Mouse (Mus musculus) CH12.LX (cell line): ENCODE data around the gene Cmtm3. TPM values are rescaled to one million over a fixed set of nuclear protein-coding genes. Genes with fewer than 3 reads are reported as not detected.

ENCODE experiments used
- DNase-seq: peaks from one replicate; pipeline ENCODE4 v3.0.0-alpha.2; 2013; ENCODE audit errors: extremely low read depth
- H3K27ac ChIP-seq: 2 replicates; pipeline ENCODE4 v1.5.1; 2012; ENCODE audit warnings: low read depth, mild to moderate bottlenecking, control low read depth, moderate library complexity; ENCODE audit not compliant: insufficient read depth
- H3K27me3 ChIP-seq: replicated peaks from 2 replicates; pipeline ENCODE3; 2012; ENCODE audit warnings: inconsistent platforms
- H3K36me3 ChIP-seq, 2 experiments: replicated peaks in 1 of 2; 2 replicates each; pipeline versions ENCODE3 to v1.6.1; 2012; ENCODE audit warnings: inconsistent platforms in 1 of 2, low read length in 1 of 2, mild to moderate bottlenecking in 1 of 2, mixed read lengths in 1 of 2, moderate library complexity in 1 of 2; ENCODE audit not compliant: control insufficient read depth in 1 of 2, insufficient read depth in 1 of 2
- H3K4me1 ChIP-seq, 2 experiments: 2 replicates each; pipeline ENCODE4 v1.6.1; 2012; ENCODE audit warnings: inconsistent platforms in 1 of 2, moderate library complexity in 1 of 2; ENCODE audit not compliant: insufficient read depth in 2 of 2, control insufficient read depth in 1 of 2
- H3K4me2 ChIP-seq: 2 replicates; pipeline ENCODE4 v1.6.1; 2012; ENCODE audit warnings: low read depth, mild to moderate bottlenecking, control low read depth; ENCODE audit not compliant: poor library complexity, insufficient read depth, severe bottlenecking
- H3K4me3 ChIP-seq, 3 experiments: fragments of 150-350 bp in 1 of 3; sonication (generic) in 1 of 3; replicated peaks in 1 of 3; 2 replicates each; pipeline versions ENCODE3 to v1.5.1; 2011 to 2012; ENCODE audit warnings: low read depth in 2 of 3, low read length in 2 of 3, mild to moderate bottlenecking in 2 of 3, moderate library complexity in 2 of 3, control low read depth in 1 of 3, improper control_type of control experiment in 1 of 3, inconsistent platforms in 1 of 3, mixed read lengths in 1 of 3; ENCODE audit not compliant: poor library complexity in 1 of 3
- H3K79me2 ChIP-seq: replicated peaks from 2 replicates; pipeline ENCODE4 v1.6.1; 2012; ENCODE audit warnings: mild to moderate bottlenecking, moderate library complexity; ENCODE audit not compliant: control insufficient read depth, poor library complexity, insufficient read depth, severe bottlenecking; ENCODE audit errors: extremely low read depth
- H3K9ac ChIP-seq: 2 replicates; pipeline ENCODE4 v1.6.1; 2012; ENCODE audit warnings: low read depth, mild to moderate bottlenecking, control low read depth, moderate library complexity; ENCODE audit not compliant: insufficient read depth
- H3K9me3 ChIP-seq: replicated peaks from 2 replicates; pipeline ENCODE3; 2012; ENCODE audit warnings: low read length, inconsistent platforms, mixed read lengths
- CTCF ChIP-seq, 2 experiments: IDR thresholded peaks in 1 of 2; conservative IDR thresholded peaks in 1 of 2; 2 replicates each; pipeline ENCODE4 v1.5.1; 2011 to 2012; ENCODE audit warnings: low read depth in 2 of 2, low read length in 2 of 2, improper control_type of control experiment in 1 of 2, inconsistent platforms in 1 of 2, mild to moderate bottlenecking in 1 of 2, moderate library complexity in 1 of 2
- E2F4 ChIP-seq: IDR thresholded peaks from 2 replicates; pipeline ENCODE4 v1.6.1; 2011; ENCODE audit warnings: low read depth, low read length, improper control_type of control experiment; ENCODE audit not compliant: insufficient replicate concordance
- IRF4 ChIP-seq: IDR thresholded peaks from 2 replicates; pipeline ENCODE4 v1.6.1; 2014; ENCODE audit warnings: low read depth, mild to moderate bottlenecking, inconsistent platforms, low read length, improper control_type of control experiment
- KAT2A ChIP-seq: IDR thresholded peaks from 2 replicates; pipeline ENCODE4 v1.6.1; 2012; ENCODE audit warnings: low read length, improper control_type of control experiment, inconsistent platforms; ENCODE audit not compliant: insufficient replicate concordance
- MXI1 ChIP-seq: IDR thresholded peaks from 2 replicates; pipeline ENCODE4 v1.6.1; 2011; ENCODE audit warnings: mild to moderate bottlenecking, low read depth, low read length, improper control_type of control experiment
- POLR2A ChIP-seq: IDR thresholded peaks from 2 replicates; pipeline ENCODE4 v1.6.1; 2011; ENCODE audit warnings: low read depth, mild to moderate bottlenecking, improper control_type of control experiment, low read length
- RAD21 ChIP-seq: IDR thresholded peaks from 2 replicates; pipeline ENCODE4 v1.6.1; 2011; ENCODE audit warnings: low read depth, mild to moderate bottlenecking, low read length, improper control_type of control experiment, moderate library complexity
- UBTF ChIP-seq: IDR thresholded peaks from 2 replicates; pipeline ENCODE4 v1.6.1; 2012; ENCODE audit warnings: low read depth, mild to moderate bottlenecking, inconsistent platforms, low read length, improper control_type of control experiment, moderate library complexity
- USF2 ChIP-seq: conservative IDR thresholded peaks from 2 replicates; pipeline ENCODE4 v1.6.1; 2011; ENCODE audit warnings: low read depth, low read length, improper control_type of control experiment
- dilution Hi-C: fragments of 300-500 bp; cut with MboI; formaldehyde crosslinking; loops from 2 replicates; pipeline ENCODE4 v1.14.3; 2020; ENCODE audit warnings: low sequenced_read_pairs; ENCODE audit not compliant: extremely low pct_unique_long_range_greater_than_20kb, extremely low pct_ligation_motif_present
- in situ Hi-C: fragments of 300-500 bp; cut with MboI; formaldehyde crosslinking; loops from 3 replicates; pipeline ENCODE4 v1.14.3; 2019; ENCODE audit warnings: low sequenced_read_pairs, low pct_ligation_motif_present, low pct_unique_long_range_greater_than_20kb, mixed read lengths
- polyA plus RNA-seq: library from polyadenylated mRNA; unstranded; fragments of >175 nt; gene quantifications from 2 replicates; pipeline ENCODE4 v1.2.1, GENCODE M21; 2012; ENCODE audit warnings: low read depth; ENCODE audit not compliant: insufficient read length
- total RNA-seq, 2 experiments: library from RNA; depleted of rRNA; stranded (reverse); fragments of 300-350 nt in 1 of 2; fragments of >200 nt in 1 of 2; gene quantifications; 2 replicates each; pipeline ENCODE4 v1.2.3; 2012 to 2014

Cmtm3 gene
- total and polyA plus RNA-seq, 3 experiments: 3.9 to 11.0 (median 4.3) TPM

DNA sequence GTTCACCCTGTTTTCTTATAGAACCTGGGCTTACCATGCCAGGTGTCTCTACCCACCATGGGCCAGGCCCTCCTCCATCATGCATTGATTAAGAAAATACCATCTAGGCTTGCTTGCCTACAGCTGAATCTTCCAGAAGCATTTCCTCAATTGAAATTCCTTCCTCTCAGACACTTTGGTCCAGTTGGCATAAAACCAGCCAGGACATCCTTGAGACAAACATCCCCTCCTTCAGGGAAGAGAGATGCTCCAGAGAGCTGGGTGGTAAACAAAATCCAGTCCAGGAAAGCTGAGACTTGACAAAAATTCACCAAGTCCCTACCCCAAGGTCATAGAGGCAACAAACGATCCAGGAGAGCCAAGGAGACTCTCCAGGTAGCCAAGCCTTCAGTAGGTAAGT, 5.0 kb upstream of the Cmtm3 start:
- Histone ChIP-seq H3K27me3 (peaks cover 7% of the 10 kb centered on the region), H3K4me3 (no peak overlapping the region), H3K4me2 (no peak overlapping the region), H3K9me3 (no peaks in the 10 kb centered on the region), H3K4me1 (peaks cover 0 to under 1% of the 10 kb centered on the region in 2 experiments; a peak in 1 of 4 replicates), H3K27ac (no peak overlapping the region), H3K36me3 (no peaks in the 10 kb centered on the region), H3K79me2 (no peaks in the 10 kb centered on the region), H3K9ac (no peak overlapping the region)
- dilution Hi-C loops (no loop called here), in situ Hi-C loops (loop anchor here (10.0 kb wide), 1 partner anchor 89 kb away; the partner anchor contains the start of gene Tk2)
- DNase-seq: no peak
- TF ChIP-seq USF2 (no peak), KAT2A (no peak)

DNA sequence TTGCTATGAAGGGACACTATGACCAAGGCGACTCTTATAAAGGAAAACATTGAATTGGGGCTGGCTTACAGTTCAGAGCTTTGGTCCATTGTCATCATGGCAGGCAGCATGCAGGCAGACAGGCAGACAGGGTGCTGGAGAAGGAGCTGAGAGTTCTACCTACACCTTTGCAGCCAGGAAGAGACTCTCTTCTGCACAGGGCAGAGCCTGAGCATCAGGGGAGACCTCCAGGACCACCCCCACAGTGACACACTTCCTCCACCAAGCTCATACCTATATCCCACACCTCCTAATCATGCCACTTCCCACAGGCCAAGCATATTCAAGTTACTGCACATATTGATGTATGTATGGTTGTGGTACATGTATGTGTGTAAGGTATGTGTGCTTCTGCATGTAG, 2.4 kb upstream of the Cmtm3 start:
- dilution Hi-C loops (no loop called here), in situ Hi-C loops (loop anchor here (10.0 kb wide), 1 partner anchor 92 kb away; the partner anchor contains the start of gene Tk2)

DNA sequence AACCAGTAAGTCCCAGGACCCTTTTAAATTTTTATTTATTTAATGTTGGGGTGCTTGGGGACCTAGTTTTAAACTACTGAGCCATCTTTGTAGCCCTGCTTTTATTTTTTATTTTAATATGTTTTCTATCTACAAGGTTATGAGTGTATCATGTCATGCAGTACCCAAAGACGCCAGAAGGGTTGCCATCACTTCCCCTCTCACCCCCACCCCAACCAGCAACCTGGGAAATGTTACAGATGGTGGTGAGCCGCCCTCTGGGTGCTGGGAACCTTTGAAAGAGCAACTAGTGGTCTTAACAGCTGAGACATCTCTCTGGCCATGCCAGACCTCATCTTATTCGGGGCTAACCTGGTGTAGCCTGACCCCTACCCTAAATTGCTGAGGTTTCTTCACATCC, 1.3 kb upstream of the Cmtm3 start:
- Histone ChIP-seq H3K9me3 (no peaks in the 10 kb centered on the region), H3K4me2 (no peak overlapping the region), H3K27me3 (no peaks in the 10 kb centered on the region), H3K9ac (no peak overlapping the region), H3K36me3 (no peaks in the 10 kb centered on the region), H3K4me3 (no peak overlapping the region), H3K79me2 (no peaks in the 10 kb centered on the region), H3K27ac (no peak overlapping the region), H3K4me1 (peaks cover 3 to 16% of the 10 kb centered on the region in 2 experiments; a peak in 2 of 4 replicates)
- DNase-seq: peak; percentile 21
- TF ChIP-seq CTCF (conservative IDR thresholded peaks at IDR 0.05 in 1 of 2, IDR thresholded peaks at IDR 0.05 in 1 of 2; ENCODE audit: low read depth in 2 of 2, low read length in 2 of 2): peak; percentile 7 to 36; a peak in 2 of 4 replicates
- TF ChIP-seq IRF4: no peak
- dilution Hi-C loops: no loop called here
- in situ Hi-C loops: loop anchor here (10.0 kb wide), 1 partner anchor 93 kb away; the partner anchor contains the start of gene Tk2

More for the DNA sequence above, 2.4 kb upstream of the Cmtm3 start:
- Histone ChIP-seq H3K4me1 (peaks cover 3 to 16% of the 10 kb centered on the region in 2 experiments; a peak in 2 of 4 replicates), H3K9ac (no peak overlapping the region), H3K4me3 (no peak overlapping the region), H3K27me3 (no peaks in the 10 kb centered on the region), H3K27ac (no peak overlapping the region), H3K4me2 (no peak overlapping the region), H3K9me3 (no peaks in the 10 kb centered on the region), H3K36me3 (no peaks in the 10 kb centered on the region), H3K79me2 (no peaks in the 10 kb centered on the region)
- DNase-seq: no peak
- no peak for TF ChIP-seq POLR2A
- TF ChIP-seq UBTF: no peak
- no peak for TF ChIP-seq RAD21
- no peak for TF ChIP-seq MXI1
- no peak for TF ChIP-seq E2F4
